ENCODE assay signal across 10 mouse cellular contexts in genomic region chr8:24351760-24352159, GRCm38 (mm10).
DNase-seq lines count a peak whose midpoint lies in the region; ATAC-seq and TF ChIP-seq lines count a peak whose summit lies in the region.
"Had no signal": no experiment of that assay in that cellular context is flagged by ENCODE, and none has a peak within 500 bp of the region (broad histone marks: within the 10 kb centered on the region; RNA-seq: fewer than 3 reads in every experiment).

No protein-coding gene starts in this region.

- no peak for TF ChIP-seq CTCF in liver, postnatal 0 days (IDR thresholded peaks at IDR 0.05; ENCODE audit: low read depth)

- no peak overlapping the region for H3K4me3 ChIP-seq in hindbrain, embryonic 12.5 days
- no peak overlapping the region for H3K4me3 ChIP-seq in hindbrain, embryonic 13.5 days
- H3K4me3 ChIP-seq in embryonic facial prominence, embryonic 10.5 days = no peak overlapping the region
- no peak overlapping the region for H3K4me3 ChIP-seq in hindbrain, embryonic 14.5 days (replicated peaks; ENCODE audit: low read length)
- H3K4me3 ChIP-seq in liver, postnatal 0 days (ENCODE audit: low read depth, low read length) = no peak overlapping the region

- no peaks in the 10 kb centered on the region for H3K27me3 ChIP-seq in hindbrain, embryonic 12.5 days
- no peaks in the 10 kb centered on the region for H3K27me3 ChIP-seq in hindbrain, embryonic 13.5 days
- H3K27me3 ChIP-seq in embryonic facial prominence, embryonic 10.5 days (replicated peaks; ENCODE audit: low read depth, poor library complexity, severe bottlenecking) = no peaks in the 10 kb centered on the region
- no peaks in the 10 kb centered on the region for H3K27me3 ChIP-seq in hindbrain, embryonic 14.5 days (ENCODE audit: control insufficient read depth, insufficient read depth, low read length)
- no peaks in the 10 kb centered on the region for H3K27me3 ChIP-seq in liver, postnatal 0 days (ENCODE audit: insufficient read depth, low read length)

- WGBS in hindbrain, embryonic 12.5 days = 27% methylated on average over 6 of the region's 6 CpGs
- 43% methylated on average over 6 of the region's 6 CpGs for WGBS in hindbrain, embryonic 13.5 days
- 31% methylated on average over 6 of the region's 6 CpGs for WGBS in embryonic facial prominence, embryonic 10.5 days
- 38% methylated on average over 6 of the region's 6 CpGs for WGBS in hindbrain, embryonic 14.5 days
- WGBS in liver, postnatal 0 days (ENCODE audit: insufficient replicate concordance) = 14% methylated on average over 6 of the region's 6 CpGs

- 0 out of 2 replicates have a peak overlapping the region, but pooled peaks have one; percentile 17 for H3K4me2 ChIP-seq in hindbrain, embryonic 12.5 days (replicated peaks)
- H3K4me2 ChIP-seq in hindbrain, embryonic 13.5 days = no peak overlapping the region
- H3K4me2 ChIP-seq in hindbrain, embryonic 14.5 days (replicated peaks) = peak overlapping the region; percentile 19; the same call in 1 of the 2 replicates
- H3K4me2 ChIP-seq in liver, postnatal 0 days (ENCODE audit: low read depth, low read length) = peak overlapping the region; percentile 32; the same call in 1 of the 2 replicates

- no peak for ATAC-seq in hindbrain, embryonic 12.5 days (ENCODE audit: low FRiP score)
- ATAC-seq in hindbrain, embryonic 13.5 days (ENCODE audit: low FRiP score) = no peak
- ATAC-seq in hindbrain, embryonic 14.5 days (ENCODE audit: low FRiP score) = no peak
- no peak for ATAC-seq in liver, postnatal 0 days

- no peaks in the 10 kb centered on the region for H3K36me3 ChIP-seq in hindbrain, embryonic 12.5 days
- no peaks in the 10 kb centered on the region for H3K36me3 ChIP-seq in hindbrain, embryonic 13.5 days
- H3K36me3 ChIP-seq in embryonic facial prominence, embryonic 10.5 days (replicated peaks) = no peaks in the 10 kb centered on the region
- H3K36me3 ChIP-seq in hindbrain, embryonic 14.5 days (replicated peaks; ENCODE audit: control insufficient read depth, insufficient read depth) = no peaks in the 10 kb centered on the region
- H3K36me3 ChIP-seq in liver, postnatal 0 days (replicated peaks; ENCODE audit: insufficient read depth, low read length) = no peaks in the 10 kb centered on the region

- H3K9ac ChIP-seq in hindbrain, embryonic 12.5 days = no peak overlapping the region
- H3K9ac ChIP-seq in hindbrain, embryonic 13.5 days = no peak overlapping the region
- H3K9ac ChIP-seq in hindbrain, embryonic 14.5 days = no peak overlapping the region
- no peak overlapping the region for H3K9ac ChIP-seq in liver, postnatal 0 days (replicated peaks)

- 0 out of 2 replicates have a peak, but pooled peaks cover 2% of the 10 kb centered on the region for H3K4me1 ChIP-seq in hindbrain, embryonic 12.5 days
- H3K4me1 ChIP-seq in hindbrain, embryonic 13.5 days (replicated peaks) = peaks cover 7% of the 10 kb centered on the region
- peaks cover 22% of the 10 kb centered on the region for H3K4me1 ChIP-seq in embryonic facial prominence, embryonic 10.5 days
- H3K4me1 ChIP-seq in hindbrain, embryonic 14.5 days (replicated peaks; ENCODE audit: control insufficient read depth, insufficient read depth, low read length) = no peaks in the 10 kb centered on the region; the same call in 1 of the 2 replicates
- no peaks in the 10 kb centered on the region for H3K4me1 ChIP-seq in liver, postnatal 0 days (ENCODE audit: insufficient read depth)

- no peaks in the 10 kb centered on the region for H3K9me3 ChIP-seq in hindbrain, embryonic 12.5 days (replicated peaks)
- no peaks in the 10 kb centered on the region for H3K9me3 ChIP-seq in hindbrain, embryonic 13.5 days
- H3K9me3 ChIP-seq in embryonic facial prominence, embryonic 10.5 days = no peaks in the 10 kb centered on the region
- no peaks in the 10 kb centered on the region for H3K9me3 ChIP-seq in hindbrain, embryonic 14.5 days (ENCODE audit: control insufficient read depth, low read length)
- H3K9me3 ChIP-seq in liver, postnatal 0 days (ENCODE audit: low read length) = no peaks in the 10 kb centered on the region

- TF ChIP-seq EP300 in liver, postnatal 0 days (IDR thresholded peaks at IDR 0.05; ENCODE audit: low read depth) = no peak

- DNase-seq in embryonic facial prominence, embryonic 10.5 days (ENCODE audit: low spot score) = no peak
- no peak for DNase-seq in hindbrain, embryonic 14.5 days (ENCODE audit: low spot score)
- no peak for DNase-seq in liver, postnatal 0 days
- no peak for DNase-seq in cerebellum, postnatal 4 days (ENCODE audit: low spot score in 2 of 2)
- no peak for DNase-seq in thymus, postnatal 4 days
- DNase-seq in right cerebral cortex, postnatal 25 days = no peak
- DNase-seq: gastrocnemius, postnatal 10 days; layer of hippocampus, postnatal 36 days had no signal

- no peak overlapping the region for H3K27ac ChIP-seq in hindbrain, embryonic 12.5 days
- H3K27ac ChIP-seq in hindbrain, embryonic 13.5 days = no peak overlapping the region
- peak overlapping the region; percentile 40; the same call in 1 of the 2 replicates for H3K27ac ChIP-seq in embryonic facial prominence, embryonic 10.5 days (replicated peaks)
- H3K27ac ChIP-seq in hindbrain, embryonic 14.5 days = no peak overlapping the region
- no peak overlapping the region for H3K27ac ChIP-seq in liver, postnatal 0 days (ENCODE audit: low read depth)
